Mouse (Mus musculus): ENCODE data around the gene Trpm3. TPM values are rescaled to one million over a fixed set of nuclear protein-coding genes. Genes with fewer than 3 reads are reported as not detected.

Gene Trpm3
- polyA plus RNA-seq, 2 experiments from 2014 or later, result 0.28 TPM; not detected in 1

GRCm38 (mm10) chr19:23043699-23044098, 904.9 kb downstream of the Trpm3 start:
- ATAC-seq, result no peak

Measured in CD4-positive, CD25-positive, alpha-beta regulatory T cell, adult 4 months (primary cell).